Mouse (Mus musculus) heart, adult 8-10 months (tissue): ENCODE results near the gene Flg. TPM values are rescaled to one million over a fixed set of nuclear protein-coding genes. Genes with fewer than 3 reads are reported as not detected.

ENCODE experiments used
- DNase-seq: peaks from one replicate; pipeline ENCODE4 v3.0.0; 2022; ENCODE audit warnings: low spot score
- total RNA-seq, 4 experiments: library from RNA; stranded (reverse); gene quantifications; 2 replicates each; pipeline ENCODE4 v1.2.4; 2022

The Flg gene
- total RNA-seq, result not detected

DNA sequence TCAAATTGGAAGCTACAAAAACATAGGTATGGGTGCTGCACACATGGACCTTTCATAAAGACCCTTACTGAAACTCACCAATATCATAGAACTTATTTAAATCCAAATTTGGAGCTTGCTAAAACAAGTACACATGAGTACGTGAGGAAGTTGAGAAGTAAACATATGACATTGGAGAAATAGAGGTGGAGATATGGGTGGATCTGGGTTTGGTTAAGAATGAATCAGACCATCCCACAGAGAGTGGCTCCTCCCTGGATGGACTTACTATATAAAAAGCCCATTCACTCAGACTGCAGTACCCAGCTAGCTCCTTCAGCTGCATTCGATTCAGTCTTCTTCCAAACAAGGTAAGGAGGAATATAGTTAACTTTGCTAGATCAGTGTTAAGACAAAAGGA lies at the start of gene Flg:
Gene Flg, plus strand, starts transcription at position 301 of the 400 bp plus-strand sequence.
- no peak for DNase-seq

GRCm38 (mm10) chr3:93297542-93297941 lies 24.2 kb downstream of the Flg start:
- DNase-seq, result no peak

GRCm38 (mm10) chr3:93299832-93300231 lies 26.5 kb downstream of the Flg start:
- no peak for DNase-seq

GRCm38 (mm10) chr3:93301896-93302295 lies 28.6 kb downstream of the Flg start:
- DNase-seq, result no peak

DNA sequence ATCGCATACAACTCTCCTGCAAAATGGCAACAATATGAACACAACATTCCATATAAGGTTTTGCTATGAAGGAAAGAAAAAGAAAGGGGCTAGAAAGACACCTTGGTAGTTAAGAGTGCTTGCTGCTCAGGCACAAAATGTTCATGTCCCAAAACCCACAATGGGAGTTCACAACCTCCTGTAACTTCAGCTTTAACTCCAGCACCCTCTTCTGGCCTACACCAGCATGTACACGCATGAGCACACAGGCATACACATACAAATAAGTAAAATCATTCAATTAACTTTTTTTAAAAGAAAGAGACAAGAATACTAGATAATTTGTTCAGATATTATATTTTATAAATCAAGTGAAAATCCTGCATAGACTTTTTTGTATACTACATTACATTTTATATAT lies 32.8 kb downstream of the Flg start:
- DNase-seq, result no peak

- DNase-seq, result no peak
These were observed 38.0 kb downstream of the Flg start for GRCm38 (mm10) chr3:93311371-93311770.

GRCm38 (mm10) chr3:93314388-93314787 lies 41.1 kb downstream of the Flg start:
- DNase-seq, result no peak

- DNase-seq, result no peak
These were observed 46.1 kb downstream of the Flg start, which contains the start of gene Hrnr for GRCm38 (mm10) chr3:93319449-93319848. Gene Hrnr (plus strand): TSS chr3:93319749.

DNA sequence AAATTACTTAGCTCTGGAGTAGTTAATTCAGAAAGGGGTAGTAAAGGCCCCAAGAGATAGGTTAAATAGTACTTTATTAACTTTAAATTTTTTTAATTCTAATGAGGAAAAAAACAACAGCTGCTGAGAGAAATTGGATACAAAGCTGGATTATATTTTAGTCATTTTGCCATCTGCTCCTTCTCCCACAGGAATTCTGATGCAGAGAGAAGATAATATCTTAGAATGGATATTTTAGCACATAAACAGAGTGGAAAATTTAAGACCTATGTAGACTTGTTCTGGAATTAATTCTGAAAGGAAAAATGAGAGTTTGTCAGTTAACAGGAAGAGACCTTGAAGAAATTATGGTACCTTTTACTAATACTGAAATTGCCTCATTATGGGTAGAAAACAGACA lies 64.4 kb downstream of the Flg start:
- DNase-seq, result no peak

- DNase-seq, result no peak
These were observed 66.7 kb downstream of the Flg start for GRCm38 (mm10) chr3:93340021-93340420.

Other genes starting within 250 kb of the Flg start
- gene Gm4858, start 204.7 kb upstream of the Flg start, total RNA-seq, result not detected
- not detected for gene Crnn, start 128.7 kb upstream of the Flg start, total RNA-seq
- not detected for gene Flg2, start 76.2 kb upstream of the Flg start, total RNA-seq
- not detected for gene Hrnr, start 46.2 kb downstream of the Flg start, total RNA-seq
- gene Rptn, start 120.2 kb downstream of the Flg start, total RNA-seq, result not detected
- under 1 TPM; 0.08 to 0.22 (median 0.14) TPM for gene Tchh, start 168.8 kb downstream of the Flg start, total RNA-seq
- gene Tchhl1, start 195.2 kb downstream of the Flg start, total RNA-seq, result not detected
- 10 to 100 TPM; 59.3 to 66.7 (median 61.4) TPM for gene S100a11, start 247.0 kb downstream of the Flg start, total RNA-seq